Mouse (Mus musculus) lung, adult 2 months (tissue): ENCODE measurements around the gene Thy1.

ENCODE experiments used
- CTCF ChIP-seq: fragments of 200-500 bp; IDR thresholded peaks from 2 replicates; pipeline ENCODE4 v1.5.1; 2011; ENCODE audit warnings: mild to moderate bottlenecking, low read length, control low read depth; ENCODE audit not compliant: insufficient read depth
- POLR2A ChIP-seq: fragments of 200-500 bp; IDR thresholded peaks from 2 replicates; pipeline ENCODE4 v1.6.1; 2011; ENCODE audit warnings: low read depth, mild to moderate bottlenecking, control low read depth, low read length, borderline replicate concordance; ENCODE audit errors: extremely low read depth

DNA sequence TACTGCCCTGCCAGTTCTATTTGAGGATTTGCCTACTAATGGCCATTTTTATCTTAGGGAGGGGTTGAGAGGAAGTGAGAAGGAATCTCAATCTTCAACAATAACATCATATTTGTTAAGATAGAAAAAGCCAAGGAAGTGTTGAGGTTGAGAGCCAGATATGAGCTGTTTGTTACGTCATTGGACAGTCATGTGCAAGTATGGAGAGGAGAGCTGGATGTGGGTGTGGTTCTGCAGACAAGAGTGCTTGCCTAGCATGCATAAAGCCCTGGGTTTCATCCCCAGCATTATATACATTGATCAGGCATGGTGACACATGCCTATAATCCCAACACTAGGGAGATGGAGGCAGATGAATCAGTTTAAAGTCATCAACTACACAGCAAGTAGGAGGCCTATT lies 10.8 kb downstream of the Thy1 start:
- TF ChIP-seq CTCF (no peak), POLR2A (no peak)
